Mouse (Mus musculus): ENCODE measurements around the gene Esr1.

DNA sequence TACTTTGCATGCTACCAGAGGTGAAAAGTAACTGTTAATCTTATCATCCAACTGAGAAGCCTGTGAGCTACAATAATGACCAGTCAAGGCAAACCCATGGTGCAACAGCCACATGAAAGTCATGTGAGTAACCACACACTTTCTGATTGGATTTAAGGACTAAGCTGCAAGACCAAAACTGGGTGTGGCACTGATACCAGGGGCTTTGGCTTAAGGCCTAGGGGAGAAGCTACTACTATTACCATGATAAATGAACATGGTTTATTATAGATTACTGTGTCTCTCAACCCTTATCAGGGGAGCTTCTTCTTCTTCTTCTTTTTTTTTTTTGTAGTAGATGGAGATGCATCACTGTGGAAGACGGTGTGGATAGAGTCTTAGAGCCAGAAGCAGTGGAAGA, 46.2 kb upstream of the Esr1 start:
- TF ChIP-seq CTCF (IDR thresholded peaks at IDR 0.05; ENCODE audit: low read depth) (no peak), EP300 (IDR thresholded peaks at IDR 0.05; ENCODE audit: low read depth) (no peak)
